Mouse (Mus musculus) G1E-ER4 (cell line): Measurements from ENCODE around the gene Nop53. TPM values are rescaled to one million over a fixed set of nuclear protein-coding genes. Genes with fewer than 3 reads are reported as not detected.

Experiments
- GATA1 ChIP-seq: IDR thresholded peaks from one replicate; pipeline ENCODE4 v1.8.0; 2012; ENCODE audit warnings: low read length, inconsistent platforms
- polyA plus RNA-seq: library from polyadenylated mRNA; stranded (reverse); fragments of >175 nt; gene quantifications from 2 replicates; pipeline ENCODE4 v1.2.3, GENCODE M21; 2012

The Nop53 gene
- 874 and 894 TPM in 2 replicates for polyA plus RNA-seq

DNA sequence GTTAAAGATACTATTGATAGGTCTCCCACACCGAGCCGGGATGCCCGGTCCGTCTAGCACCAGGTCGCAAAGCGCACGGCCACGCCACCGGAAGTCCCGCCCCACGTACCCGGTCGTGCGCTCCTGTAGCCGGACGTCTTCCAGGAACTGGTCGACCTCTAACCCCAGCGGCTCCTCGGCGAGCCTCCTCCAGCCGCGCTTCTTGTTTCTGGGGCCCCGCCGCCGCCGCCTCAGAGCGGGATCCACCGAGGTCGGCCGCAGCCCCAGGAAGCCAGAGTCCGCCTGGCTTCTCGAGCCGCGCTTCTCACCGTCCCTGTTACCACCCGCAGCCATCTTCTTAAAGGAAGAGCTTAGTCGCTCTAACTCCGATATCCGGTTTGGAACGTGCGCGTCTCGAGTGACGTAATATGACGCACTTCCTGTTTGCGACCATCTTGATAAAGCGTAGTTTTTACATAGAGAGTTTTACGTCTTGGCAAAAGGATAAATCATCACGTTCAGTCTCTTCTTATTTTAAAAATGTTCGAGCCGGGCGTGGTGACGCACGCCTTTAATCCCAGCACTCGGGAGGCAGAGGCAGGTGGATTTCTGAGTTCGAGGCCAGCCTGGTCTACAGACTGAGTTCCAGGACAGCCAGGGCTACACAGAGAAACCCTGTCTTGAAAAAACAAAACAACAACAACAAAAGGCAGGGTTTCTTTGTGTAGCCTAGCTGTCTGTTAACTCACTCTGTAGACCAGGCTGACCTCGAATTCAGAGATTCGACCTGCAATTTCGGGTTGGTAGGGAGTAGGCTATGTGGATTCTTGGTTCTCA, at the start of gene Nop53:
Gene Nop53, minus strand, starts transcription at position 354 of the 816 bp plus-strand sequence.
- peak; percentile 26 for TF ChIP-seq GATA1

DNA sequence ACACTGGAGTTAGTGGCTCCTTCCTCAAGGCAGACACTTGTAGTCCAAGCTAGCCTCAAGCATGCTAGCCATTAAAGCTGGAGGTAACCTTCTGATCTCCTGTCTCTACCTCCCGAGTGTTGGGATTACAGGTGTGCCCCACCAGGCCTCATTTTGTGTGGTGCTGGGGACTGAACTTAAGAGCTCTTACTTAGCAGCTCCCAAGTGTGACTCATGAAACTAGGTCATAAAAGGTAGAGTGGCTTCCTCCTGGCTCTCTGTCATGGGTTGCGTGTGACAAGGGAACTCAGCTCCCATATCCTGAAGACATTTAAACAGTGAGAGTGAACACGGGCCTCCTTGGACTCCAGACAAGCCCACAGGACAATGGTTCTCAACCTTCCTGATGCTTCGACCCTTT, 47.9 kb upstream of the Nop53 start:
- no peak for TF ChIP-seq GATA1

GRCm38 (mm10) chr7:15993152-15993551, 47.3 kb upstream of the Nop53 start:
- TF ChIP-seq GATA1, result no peak

DNA sequence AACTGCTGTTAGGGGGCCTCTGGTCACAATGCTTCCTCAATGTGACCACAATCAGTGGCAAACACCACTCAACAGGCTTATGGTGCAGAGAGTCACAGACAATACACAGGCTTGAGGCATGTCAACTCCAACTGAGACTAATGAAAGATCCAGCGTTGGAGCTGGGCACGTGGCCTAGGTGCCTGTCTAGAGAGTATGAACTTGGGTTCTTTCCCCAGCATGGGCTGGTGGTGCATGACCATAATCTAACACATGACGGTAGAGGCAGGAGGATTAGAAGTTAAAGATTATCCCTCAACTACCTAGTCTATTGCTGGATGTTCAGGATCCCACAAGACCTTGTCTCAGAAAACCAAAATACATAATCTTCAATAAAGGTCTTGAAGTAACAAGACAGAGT, 45.9 kb upstream of the Nop53 start:
- no peak for TF ChIP-seq GATA1

- TF ChIP-seq GATA1, result no peak
These were observed 41.9 kb upstream of the Nop53 start for GRCm38 (mm10) chr7:15987661-15988356.

DNA sequence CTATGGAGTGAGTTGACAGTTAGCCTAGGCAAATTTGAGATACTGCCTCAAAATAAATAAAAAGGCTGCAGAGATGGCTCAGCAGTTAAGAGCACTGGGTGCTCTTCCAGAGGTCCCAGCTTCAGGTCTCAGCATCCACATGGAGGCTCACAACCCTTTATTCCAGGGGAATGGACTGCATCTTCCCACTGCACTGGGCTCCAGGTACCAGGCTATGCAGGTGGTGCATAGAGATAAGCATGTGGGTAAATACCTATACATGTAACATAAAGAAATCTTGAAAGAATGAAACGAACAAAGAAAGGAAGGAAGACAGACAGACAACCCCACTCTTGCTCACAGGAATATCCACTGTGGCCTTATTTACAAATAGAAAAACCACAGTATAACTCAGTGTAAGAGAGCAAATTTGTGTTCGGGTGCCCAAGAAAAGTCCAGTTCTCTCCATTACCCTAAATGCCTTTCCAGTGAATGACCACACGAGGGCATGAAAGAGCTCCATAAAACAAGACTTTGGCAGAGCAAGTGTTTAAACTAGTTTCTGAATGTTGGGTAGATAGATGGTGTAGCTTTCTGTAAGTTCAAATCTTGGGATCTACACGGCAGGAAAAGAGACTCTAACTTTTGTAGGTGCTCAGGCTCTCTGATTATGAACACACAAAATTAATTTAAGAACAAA, 37.0 kb upstream of the Nop53 start:
- no peak for TF ChIP-seq GATA1

- TF ChIP-seq GATA1, result no peak
These were observed 35.7 kb upstream of the Nop53 start for GRCm38 (mm10) chr7:15981538-15981937.

DNA sequence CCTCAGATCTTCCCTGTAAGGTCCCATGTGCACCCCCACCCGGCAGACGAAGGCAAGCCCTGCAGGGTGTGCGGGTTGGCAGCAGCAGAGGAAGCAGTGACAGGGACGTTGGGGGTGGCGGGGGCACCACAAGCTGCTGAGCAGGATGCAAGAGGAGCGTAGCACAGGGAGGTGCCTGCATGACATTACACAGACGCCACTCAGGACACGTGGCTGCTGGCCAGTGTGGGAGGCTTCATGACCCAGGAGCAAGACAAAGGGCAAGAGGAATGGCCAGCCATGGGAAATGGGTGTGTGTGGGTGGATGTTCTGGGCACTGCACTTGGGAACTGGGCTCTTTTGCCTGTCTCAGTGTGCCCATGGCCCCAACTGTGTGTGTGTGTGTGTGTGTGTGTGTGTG, 34.4 kb upstream of the Nop53 start:
- no peak for TF ChIP-seq GATA1

GRCm38 (mm10) chr7:15975904-15976303, 30.0 kb upstream of the Nop53 start:
- no peak for TF ChIP-seq GATA1

DNA sequence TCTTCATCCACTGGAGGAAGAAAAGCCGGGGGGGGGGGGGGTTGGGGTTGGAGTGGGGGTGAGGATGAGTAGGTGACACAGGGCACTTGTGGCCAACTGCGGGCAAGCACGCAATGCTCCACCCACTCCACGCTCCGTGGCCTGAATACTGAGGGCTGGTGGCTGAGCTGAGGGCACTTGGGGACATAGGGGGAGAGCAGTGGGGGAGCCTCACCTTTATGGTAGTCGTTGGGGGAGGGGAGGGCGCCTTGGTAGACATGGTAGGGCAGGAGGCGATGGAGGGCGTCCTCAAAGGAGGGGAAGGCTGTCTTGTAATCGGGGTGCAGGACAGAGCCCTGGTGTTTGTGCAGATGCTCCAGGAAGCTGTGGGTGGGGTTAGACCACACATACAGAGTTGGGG, 29.6 kb upstream of the Nop53 start:
- TF ChIP-seq GATA1, result no peak

DNA sequence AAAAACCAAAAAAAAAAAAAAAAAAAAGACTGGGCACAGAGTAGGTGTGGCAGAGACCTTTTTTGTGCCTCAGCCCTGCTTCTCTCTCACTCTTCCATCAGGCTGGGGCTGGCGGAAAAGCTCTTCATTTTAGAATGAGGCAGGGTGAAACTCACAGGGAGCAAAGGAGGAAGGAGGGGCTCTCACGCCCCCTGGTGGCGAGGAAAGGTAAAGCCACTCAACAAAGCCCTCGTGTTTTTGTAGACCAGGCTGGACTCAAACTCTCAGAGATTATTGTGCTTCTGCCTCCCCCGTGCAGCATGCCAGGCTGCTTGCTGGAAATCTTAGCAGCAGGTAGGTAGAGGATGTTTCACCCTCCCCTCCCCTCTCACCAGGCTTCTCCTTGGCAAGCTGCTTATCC, 28.8 kb upstream of the Nop53 start:
- no peak for TF ChIP-seq GATA1

GRCm38 (mm10) chr7:15972247-15972646, 26.4 kb upstream of the Nop53 start:
- no peak for TF ChIP-seq GATA1

DNA sequence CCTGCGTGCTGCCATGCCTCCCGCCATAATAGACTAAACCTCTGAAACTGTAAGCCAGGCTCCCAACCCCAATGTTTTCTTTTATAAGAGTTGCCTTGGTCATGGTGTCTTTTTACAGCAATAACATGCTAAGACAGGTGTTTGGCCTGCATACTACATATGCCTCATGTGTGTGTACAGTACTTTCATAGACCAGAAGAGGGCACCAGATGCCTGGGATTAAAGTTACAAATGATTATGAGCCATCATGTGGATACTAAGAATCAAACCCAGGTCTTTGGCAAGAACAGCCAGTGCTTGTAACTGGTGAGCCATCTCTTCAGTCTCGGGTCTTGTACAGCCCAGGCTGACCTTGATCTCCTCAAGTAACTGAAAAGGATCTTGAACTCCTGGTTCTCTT, 23.8 kb upstream of the Nop53 start:
- TF ChIP-seq GATA1, result no peak

DNA sequence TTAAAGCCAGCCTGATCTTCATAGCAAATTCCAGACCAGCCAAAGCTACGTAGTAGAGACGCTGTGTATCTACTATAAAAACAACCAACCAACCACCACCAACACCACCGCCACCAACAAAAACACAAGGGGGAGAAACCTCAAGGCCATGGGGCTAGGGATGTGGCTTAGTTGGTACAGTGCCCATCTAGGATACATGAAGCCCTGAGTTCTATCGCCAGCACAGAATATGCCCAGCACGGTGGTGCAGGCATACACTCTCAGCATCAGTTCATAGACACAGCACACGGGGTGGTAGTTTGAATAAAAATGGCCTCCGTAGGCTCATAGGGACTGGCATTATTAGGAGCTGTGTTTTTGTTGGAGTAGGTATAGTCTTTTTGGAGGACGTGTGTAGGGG, 22.4 kb upstream of the Nop53 start:
- TF ChIP-seq GATA1, result no peak

DNA sequence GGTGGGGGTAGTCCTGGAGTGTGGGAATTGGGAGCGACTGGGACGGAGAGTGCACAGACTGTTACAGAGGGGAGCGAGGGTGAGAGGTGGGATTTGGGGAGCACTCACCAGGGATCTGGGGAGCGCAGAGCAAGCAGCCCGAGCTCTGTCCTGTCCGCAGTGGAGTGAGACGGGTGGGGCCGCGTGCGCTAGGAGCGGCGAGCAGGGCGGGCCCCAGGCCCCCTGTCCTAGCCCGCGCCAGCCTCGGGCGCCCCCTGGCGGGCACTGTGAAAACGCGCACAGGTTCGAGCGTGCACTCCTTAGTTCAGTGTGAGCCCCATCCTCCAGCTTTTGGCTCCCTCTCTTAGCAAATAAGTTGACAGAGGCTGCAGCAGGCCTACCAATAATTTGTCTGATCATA, 21.4 kb upstream of the Nop53 start, which contains the start of gene Ehd2:
Gene Ehd2, minus strand, starts transcription at position 256 of the 400 bp plus-strand sequence.
- TF ChIP-seq GATA1, result no peak

DNA sequence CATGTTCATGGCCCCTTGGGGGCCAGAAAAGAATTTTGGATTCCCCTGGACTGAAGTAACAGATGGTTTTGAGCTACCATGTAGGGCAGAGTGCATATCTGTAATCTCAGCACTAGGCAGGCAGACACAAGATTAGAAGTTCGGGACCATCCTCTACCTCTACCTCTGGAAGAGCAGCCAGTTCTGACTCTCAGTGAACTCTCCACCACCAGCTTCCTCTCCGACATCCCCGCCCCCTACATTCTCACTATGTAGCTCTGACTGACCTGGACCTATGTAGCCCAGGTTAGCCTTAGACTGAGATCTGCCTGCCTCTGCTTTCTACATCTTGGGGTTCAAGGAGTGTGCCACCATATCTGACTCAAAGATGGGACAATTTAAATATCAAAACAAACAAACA, 20.6 kb upstream of the Nop53 start:
- no peak for TF ChIP-seq GATA1
